Mouse (Mus musculus) midbrain, embryonic 11.5 days (tissue): ENCODE measurements around the gene Armh3. TPM values are rescaled to one million over a fixed set of nuclear protein-coding genes. Genes with fewer than 3 reads are reported as not detected.
"Not testable (repeated sequence)": the region's sequence is repeated elsewhere in the genome, so short reads cannot be mapped to it uniquely, and the experiment has no call there.

Source experiments
- ATAC-seq: fragments of 200-750 bp; cut with Nextera tagmentation; 2 replicates; pipeline ENCODE4 v1.8.0; 2017; ENCODE audit warnings: moderate TSS enrichment, moderate library complexity; ENCODE audit not compliant: low FRiP score
- DNase-seq: peaks from one replicate; pipeline ENCODE4 v3.0.0; 2015; ENCODE audit warnings: low spot score; ENCODE audit errors: missing footprints
- H3K27ac ChIP-seq: fragments of 300-500 bp; sonication (generic); 2 replicates; pipeline ENCODE4 v1.5.1; 2014; ENCODE audit warnings: low read depth, low read length
- H3K27me3 ChIP-seq: fragments of 300-500 bp; sonication (generic); 2 replicates; pipeline ENCODE4 v1.6.1; 2014; ENCODE audit warnings: mild to moderate bottlenecking, low read length, moderate library complexity, mixed read lengths; ENCODE audit not compliant: control insufficient read depth, insufficient read depth
- H3K36me3 ChIP-seq: fragments of 300-500 bp; sonication (generic); 2 replicates; pipeline ENCODE4 v1.6.1; 2014; ENCODE audit warnings: mild to moderate bottlenecking, low read length, moderate library complexity, mixed read lengths; ENCODE audit not compliant: control insufficient read depth, insufficient read depth
- H3K4me1 ChIP-seq: fragments of 300-500 bp; sonication (generic); 2 replicates; pipeline ENCODE4 v1.6.1; 2014; ENCODE audit warnings: low read length; ENCODE audit not compliant: control insufficient read depth, insufficient read depth
- H3K4me2 ChIP-seq: fragments of 300-500 bp; sonication (generic); 2 replicates; pipeline ENCODE4 v1.6.1; 2014; ENCODE audit warnings: mild to moderate bottlenecking, moderate library complexity
- H3K4me3 ChIP-seq: fragments of 300-500 bp; sonication (generic); 2 replicates; pipeline ENCODE4 v1.5.1; 2014; ENCODE audit warnings: low read depth, low read length
- H3K9ac ChIP-seq: fragments of 300-500 bp; sonication (generic); 2 replicates; pipeline ENCODE4 v1.6.1; 2014; ENCODE audit warnings: low read length
- H3K9me3 ChIP-seq: fragments of 300-500 bp; sonication (generic); 2 replicates; pipeline ENCODE4 v1.6.1; 2016; ENCODE audit warnings: low read length; ENCODE audit not compliant: control insufficient read depth
- WGBS: fragments of 180-500 bp; shearing (Covaris S2); extraction: QIAGEN DNeasy Blood & Tissue Kit; methylation state at CpG from one replicate; pipeline ENCODE4 v1.1.7; 2014; 5-methylcytosine and 5-hydroxymethylcytosine counted together
- polyA plus RNA-seq: library from polyadenylated mRNA; unstranded; fragments of >200 nt; fragmentation: Nextera tagmentation; extraction: Ambion mirVana; gene quantifications from 2 replicates; pipeline ENCODE4 v1.2.1, GENCODE M21; 2014

Armh3 gene
- polyA plus RNA-seq, 1 experiment from 2014 or later = 13.9 TPM

DNA sequence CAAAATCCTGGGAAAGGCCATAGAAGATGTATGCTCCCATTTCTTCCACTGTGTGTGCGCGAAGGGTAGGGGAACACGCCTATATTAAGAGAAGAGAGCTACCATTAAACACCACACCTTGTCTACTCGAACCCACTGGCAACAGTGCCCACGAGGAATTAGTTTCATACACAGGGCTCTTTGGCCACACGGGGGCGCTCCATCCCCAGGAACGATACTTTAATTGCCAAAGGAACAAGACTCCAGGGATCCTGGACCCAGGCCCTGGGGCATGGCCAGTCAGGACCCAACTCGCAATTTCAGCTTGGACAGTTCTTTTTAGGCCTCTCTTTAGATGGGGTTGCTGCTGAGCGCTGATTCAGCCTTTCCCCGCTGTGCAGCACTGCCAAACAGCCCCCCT is 185.0 kb downstream of the Armh3 start:
- Histone ChIP-seq H3K36me3 (no peaks in the 10 kb centered on the region), H3K4me1 (peaks cover 24% of the 10 kb centered on the region), H3K4me3 (no peak overlapping the region), H3K27ac (no peak overlapping the region), H3K4me2 (no peak overlapping the region), H3K9me3 (no peaks in the 10 kb centered on the region), H3K27me3 (peaks cover 7% of the 10 kb centered on the region; the same call in 1 of the 2 replicates), H3K9ac (no peak overlapping the region)
- ATAC-seq (no peak), DNase-seq (peak; percentile 99)
- WGBS = 9% methylated on average over 11 of the region's 11 CpGs

DNA sequence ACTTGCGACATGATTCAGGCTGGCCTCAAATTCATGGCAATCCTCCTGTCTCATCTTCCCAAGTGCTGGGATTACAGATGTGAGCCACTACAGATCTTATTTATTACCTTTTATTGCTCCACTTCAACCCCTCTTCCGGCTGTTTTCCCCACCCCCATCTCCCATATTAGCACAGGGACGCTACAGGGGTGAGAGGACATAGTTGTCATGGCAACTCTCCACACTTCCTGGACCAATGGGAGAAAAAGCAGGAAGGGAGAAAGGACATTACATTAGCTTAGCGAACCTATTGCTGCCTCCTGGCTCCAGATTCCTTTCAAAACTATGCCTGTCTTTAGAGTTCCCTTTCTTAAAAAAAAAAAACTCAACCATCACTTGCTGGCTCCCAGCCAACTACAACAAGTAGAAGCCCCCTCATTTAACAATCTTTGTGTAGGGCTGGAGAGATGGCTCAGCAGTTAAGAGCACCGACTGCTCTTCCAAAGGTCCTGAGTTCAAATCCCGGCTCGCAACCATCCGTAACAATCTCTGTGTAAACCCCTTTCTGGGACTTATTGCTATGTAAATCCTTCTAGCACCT is 185.5 kb downstream of the Armh3 start:
- Histone ChIP-seq H3K27me3 (peaks cover 7% of the 10 kb centered on the region; the same call in 1 of the 2 replicates), H3K4me3 (peak overlapping the region; percentile 13; the same call in 1 of the 2 replicates), H3K9ac (no peak overlapping the region), H3K36me3 (no peaks in the 10 kb centered on the region), H3K9me3 (no peaks in the 10 kb centered on the region), H3K4me2 (peak overlapping the region; percentile 39), H3K27ac (no peak overlapping the region), H3K4me1 (peaks cover 24% of the 10 kb centered on the region)
- WGBS = 20% methylated on average over 8 of the region's 8 CpGs
- 0 out of 2 replicates have a peak, but pooled peaks have one; percentile 49 for ATAC-seq
- DNase-seq = peak; percentile 84

DNA sequence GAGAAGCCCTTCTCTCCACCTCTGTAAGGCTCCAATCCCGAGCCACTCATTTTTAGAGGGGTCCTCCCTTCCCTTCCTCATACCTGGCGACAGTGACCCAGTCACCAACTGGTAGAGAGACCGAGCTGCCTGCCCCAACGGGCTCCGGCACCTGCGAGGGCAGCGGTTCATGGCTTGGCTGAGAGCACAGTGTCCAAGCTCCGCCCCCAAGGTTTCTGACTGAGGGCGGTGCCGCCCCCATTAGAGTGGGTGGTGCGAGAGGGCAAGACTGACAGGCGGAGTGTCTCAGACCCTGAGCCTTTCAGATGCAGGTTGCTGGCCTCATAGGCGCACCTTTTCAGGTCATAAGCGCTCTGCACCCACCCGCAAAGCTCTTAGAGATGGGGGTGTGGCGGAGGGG is 186.2 kb downstream of the Armh3 start:
- H3K36me3 ChIP-seq = no peaks in the 10 kb centered on the region
- DNase-seq (peak; percentile 91), ATAC-seq (peak; percentile 66)
- no peak overlapping the region for H3K27ac ChIP-seq
- peak overlapping the region; percentile 13; the same call in 1 of the 2 replicates for H3K4me3 ChIP-seq
- no peaks in the 10 kb centered on the region for H3K9me3 ChIP-seq
- peak overlapping the region; percentile 39 for H3K4me2 ChIP-seq
- H3K9ac ChIP-seq = peak overlapping the region; percentile 21; the same call in 1 of the 2 replicates
- WGBS = 1% methylated on average over 16 of the region's 16 CpGs
- H3K4me1 ChIP-seq = peaks cover 24% of the 10 kb centered on the region
- peaks cover 7% of the 10 kb centered on the region; the same call in 1 of the 2 replicates for H3K27me3 ChIP-seq

DNA sequence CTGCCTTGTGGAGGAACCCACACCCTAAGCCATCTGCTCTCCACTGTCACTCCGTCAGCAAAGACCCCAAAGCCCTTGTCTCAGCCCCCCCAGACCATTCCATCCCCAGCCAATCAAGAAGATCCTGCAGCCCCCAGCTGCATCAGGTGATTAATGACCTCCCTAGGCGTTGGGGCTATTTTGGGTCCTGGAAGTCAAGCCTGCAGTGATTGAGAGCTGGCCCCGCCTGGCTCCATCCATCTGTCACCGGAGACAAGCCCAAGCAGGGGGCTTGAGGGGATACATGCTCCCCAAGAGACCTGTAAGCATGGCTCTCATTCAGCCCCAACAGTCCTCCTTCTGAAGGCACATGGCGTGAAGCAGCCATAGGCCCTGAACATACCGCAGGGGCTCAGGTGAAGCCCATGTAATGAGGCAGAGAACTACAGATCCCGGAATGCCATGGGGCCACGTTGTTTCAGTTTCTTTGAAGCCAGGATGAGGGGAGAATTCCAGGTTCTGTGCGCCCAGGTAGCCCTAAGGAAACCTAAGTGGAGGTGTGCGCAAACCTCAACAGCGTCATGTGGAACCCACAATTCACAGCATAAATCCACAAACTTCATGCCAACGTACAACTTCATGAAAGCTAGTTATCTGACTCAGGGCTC is 187.1 kb downstream of the Armh3 start:
- peaks cover 7% of the 10 kb centered on the region; the same call in 1 of the 2 replicates for H3K27me3 ChIP-seq
- no peaks in the 10 kb centered on the region for H3K9me3 ChIP-seq
- no peak overlapping the region for H3K4me3 ChIP-seq
- H3K4me2 ChIP-seq = no peak overlapping the region
- H3K9ac ChIP-seq = no peak overlapping the region
- peaks cover 21% of the 10 kb centered on the region for H3K4me1 ChIP-seq
- no peak for ATAC-seq
- 75% methylated on average over 12 of the region's 12 CpGs for WGBS
- H3K36me3 ChIP-seq = no peaks in the 10 kb centered on the region
- H3K27ac ChIP-seq = no peak overlapping the region
- DNase-seq = no peak

DNA sequence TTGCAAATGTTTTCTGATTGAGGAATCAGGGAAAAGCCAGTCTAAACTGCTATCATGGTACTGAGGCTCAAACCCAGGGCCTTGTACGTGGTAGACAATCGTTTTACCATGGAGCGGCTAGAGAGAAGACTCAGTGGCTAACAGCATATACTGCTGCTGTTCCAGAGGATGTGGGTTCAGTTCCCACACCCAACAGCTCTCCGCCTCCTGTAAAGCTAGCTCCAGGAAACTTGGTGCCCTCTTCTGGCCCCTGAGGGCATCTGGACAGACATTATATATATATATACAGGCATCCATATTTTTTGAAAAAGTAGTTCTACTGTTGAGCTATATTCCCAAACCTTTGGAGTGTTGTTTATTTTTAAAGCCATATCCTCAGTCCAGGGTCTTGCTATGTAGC is 190.6 kb downstream of the Armh3 start:
- Histone ChIP-seq H3K4me3 (no peak overlapping the region), H3K9me3 (no peaks in the 10 kb centered on the region), H3K4me1 (peaks cover 11% of the 10 kb centered on the region; the same call in 1 of the 2 replicates), H3K4me2 (no peak overlapping the region), H3K36me3 (no peaks in the 10 kb centered on the region), H3K9ac (no peak overlapping the region), H3K27me3 (no peaks in the 10 kb centered on the region; the same call in 1 of the 2 replicates), H3K27ac (no peak overlapping the region)
- ATAC-seq (no peak), DNase-seq (no peak)
- 95% methylated on average over 4 of the region's 4 CpGs for WGBS

DNA sequence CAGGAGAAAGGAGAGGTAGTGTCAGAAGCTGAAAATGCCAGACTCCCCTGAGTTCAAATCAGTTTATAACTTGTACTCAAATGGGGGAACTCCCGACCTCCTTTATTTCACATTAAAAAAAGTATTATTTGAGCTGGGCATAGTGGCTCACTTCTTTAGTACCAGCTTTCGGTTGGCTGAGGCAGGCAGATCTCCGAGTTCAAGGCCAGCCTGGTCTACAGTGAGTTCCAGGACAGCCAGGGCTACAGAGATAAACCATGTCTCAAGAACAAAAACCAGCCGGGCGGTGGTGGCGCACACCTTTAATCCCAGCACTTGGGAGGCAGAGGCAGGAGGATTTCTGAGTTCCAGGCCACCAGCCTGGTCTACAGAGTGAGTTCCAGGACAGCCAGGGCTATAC is 192.5 kb downstream of the Armh3 start:
- not testable (repeated sequence) for H3K9ac ChIP-seq, ATAC-seq, H3K27ac ChIP-seq, H3K4me2 ChIP-seq, H3K9me3 ChIP-seq, H3K27me3 ChIP-seq, H3K4me3 ChIP-seq, H3K4me1 ChIP-seq, H3K36me3 ChIP-seq
- peak; percentile 61 for DNase-seq
- WGBS = 95% methylated on average over 6 of the region's 6 CpGs

DNA sequence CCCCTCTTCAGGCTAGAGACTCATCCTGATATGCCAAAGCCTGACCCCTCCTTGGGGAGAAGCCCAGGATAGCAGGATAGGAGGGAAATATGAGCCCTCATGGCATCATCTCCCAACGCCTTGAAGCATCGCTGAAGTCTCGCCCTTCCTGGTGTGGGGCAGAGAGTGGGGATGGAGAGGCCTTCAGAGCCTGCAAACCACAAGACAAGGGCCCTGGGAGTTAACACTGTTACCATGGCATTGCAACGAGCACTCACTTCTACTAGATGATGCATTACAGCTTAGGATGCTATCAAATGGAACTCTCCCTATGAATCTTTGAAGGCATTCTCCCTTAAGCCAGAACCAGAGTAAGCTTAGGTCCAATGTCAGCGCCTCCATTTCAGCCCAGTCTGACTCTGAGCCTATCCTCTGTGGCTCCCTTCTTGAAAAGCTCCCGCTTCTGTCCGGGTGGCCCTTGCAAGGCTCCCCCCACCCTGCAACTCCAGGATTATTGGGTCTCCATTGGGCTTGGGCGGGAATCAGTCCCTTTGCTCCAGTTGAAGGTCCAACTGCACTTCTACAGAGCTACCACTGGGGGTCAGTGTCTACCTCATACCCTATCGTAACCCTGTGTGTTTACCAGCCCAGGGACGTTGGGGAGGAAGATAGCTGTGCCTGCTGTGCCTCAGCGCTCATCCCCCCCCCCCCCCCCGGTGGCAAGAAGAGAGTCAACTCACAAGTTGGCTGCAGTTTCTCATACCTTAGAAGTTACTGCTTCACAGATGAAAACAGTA is 193.5 kb downstream of the Armh3 start:
- Histone ChIP-seq H3K4me1 (peaks cover 3% of the 10 kb centered on the region; the same call in 1 of the 2 replicates), H3K9ac (no peak overlapping the region), H3K4me2 (no peak overlapping the region), H3K36me3 (no peaks in the 10 kb centered on the region), H3K9me3 (no peaks in the 10 kb centered on the region), H3K27ac (no peak overlapping the region), H3K27me3 (no peaks in the 10 kb centered on the region), H3K4me3 (no peak overlapping the region)
- 22% methylated on average over 12 of the region's 12 CpGs for WGBS
- DNase-seq (peak; percentile 93), ATAC-seq (no peak)

DNA sequence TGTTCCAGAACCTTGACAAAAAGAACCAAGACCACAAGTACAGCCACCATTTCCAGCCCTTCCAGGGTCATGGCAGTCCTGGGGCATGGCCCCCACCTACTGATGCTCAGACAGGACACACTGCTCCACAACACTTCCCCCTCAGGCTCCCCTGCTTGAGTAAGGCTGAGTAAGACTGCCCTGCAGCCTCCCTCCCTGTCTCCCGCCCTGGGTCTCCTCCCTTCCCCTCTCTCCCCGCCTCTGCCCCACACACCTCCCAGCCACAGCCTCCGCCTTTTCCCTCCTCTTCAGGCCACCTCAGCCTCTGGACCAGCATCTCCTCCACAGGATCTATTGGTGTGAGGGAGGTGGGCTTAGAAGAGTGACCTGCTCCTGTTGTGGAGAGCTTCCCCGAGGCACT is 194.9 kb downstream of the Armh3 start:
- Histone ChIP-seq H3K4me1 (peaks cover 3% of the 10 kb centered on the region; the same call in 1 of the 2 replicates), H3K4me2 (no peak overlapping the region), H3K4me3 (no peak overlapping the region), H3K9me3 (no peaks in the 10 kb centered on the region), H3K9ac (no peak overlapping the region), H3K27ac (no peak overlapping the region), H3K36me3 (no peaks in the 10 kb centered on the region), H3K27me3 (no peaks in the 10 kb centered on the region)
- DNase-seq = no peak
- ATAC-seq = no peak
- 29% methylated on average over 4 of the region's 4 CpGs for WGBS

DNA sequence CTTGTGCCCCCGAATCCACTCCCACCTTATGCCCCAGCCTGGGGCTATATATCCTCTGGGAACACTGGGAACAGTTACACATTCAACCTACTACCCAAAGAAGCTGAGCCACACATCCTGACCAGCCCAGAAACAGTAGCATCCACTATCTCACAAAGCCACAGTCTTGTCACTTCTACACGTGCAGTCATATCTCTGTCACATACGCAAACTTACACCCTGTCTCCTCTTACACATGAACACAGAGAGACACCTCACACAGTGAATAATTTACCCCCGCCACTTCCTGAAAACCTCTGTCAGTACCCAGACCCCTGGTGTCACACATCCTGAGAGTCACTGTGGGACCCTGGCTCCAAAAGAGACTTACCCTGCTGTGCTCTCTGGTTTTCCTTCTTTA is 195.6 kb downstream of the Armh3 start:
- Histone ChIP-seq H3K9ac (no peak overlapping the region), H3K4me1 (peaks cover 3% of the 10 kb centered on the region; the same call in 1 of the 2 replicates), H3K9me3 (no peaks in the 10 kb centered on the region), H3K4me2 (no peak overlapping the region), H3K27ac (no peak overlapping the region), H3K36me3 (no peaks in the 10 kb centered on the region), H3K4me3 (no peak overlapping the region), H3K27me3 (no peaks in the 10 kb centered on the region)
- peak; percentile 73 for DNase-seq
- 75% methylated on average over 4 of the region's 4 CpGs for WGBS
- no peak for ATAC-seq
